Mouse (Mus musculus): ENCODE data around the gene Tmc4. TPM values are rescaled to one million over a fixed set of nuclear protein-coding genes. Genes with fewer than 3 reads are reported as not detected.
"Not testable (repeated sequence)": the region's sequence is repeated elsewhere in the genome, so short reads cannot be mapped to it uniquely, and the experiment has no call there.

The Tmc4 gene
- polyA plus RNA-seq (2012; rRNA removed), result 119 and 229 TPM in 2 replicates

DNA sequence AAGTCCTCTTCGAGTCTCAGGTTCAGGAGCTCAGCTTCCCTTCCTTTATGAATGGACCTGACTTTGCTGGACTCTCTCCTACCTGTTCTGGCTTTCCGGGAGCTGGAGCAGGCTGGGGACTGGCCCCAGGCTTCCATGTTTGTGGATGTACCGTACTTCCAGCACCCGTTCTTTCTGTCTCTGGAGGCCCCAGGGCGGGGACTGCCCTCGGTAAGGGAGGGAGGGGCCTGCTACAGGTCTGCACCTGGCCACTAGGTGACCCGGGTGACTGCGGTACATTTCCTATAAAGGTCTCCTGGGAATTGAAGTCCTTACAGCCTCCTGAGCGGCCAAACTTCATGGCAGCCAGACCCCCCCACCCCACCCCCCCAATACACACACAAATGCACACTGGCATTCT lies at the start of gene Tmc4:
Gene Tmc4 (minus strand): TSS at position 212 of the 400 bp plus-strand sequence.
- 21% methylated on average over 9 of the region's 9 CpGs for WGBS
- peaks cover 2% of the 10 kb centered on the region; the same call in 1 of the 2 replicates for H3K4me1 ChIP-seq (ENCODE audit: control insufficient read depth, insufficient read depth, insufficient read length, low read length)
- H3K27me3 ChIP-seq (ENCODE audit: control insufficient read depth, insufficient read depth, low read length), result no peaks in the 10 kb centered on the region
- peaks cover 35% of the 10 kb centered on the region for H3K36me3 ChIP-seq (ENCODE audit: control insufficient read depth, insufficient read depth, low read length)
- peak within 1 kb of the TSS; percentile 69 for H3K4me3 ChIP-seq (ENCODE audit: low read depth, low read length)
- peak; percentile 77 for TF ChIP-seq POLR2A (IDR thresholded peaks at IDR 0.05; ENCODE audit: low read depth, low read length)
- TF ChIP-seq CTCF (IDR thresholded peaks at IDR 0.05; ENCODE audit: extremely low read depth, insufficient read length, insufficient replicate concordance, low read depth, low read length), result peak; percentile 52; the same call in 1 of the 2 replicates
- H3K27ac ChIP-seq (ENCODE audit: insufficient read depth, low read depth, low read length), result peak within 1 kb of the TSS; percentile 96

DNA sequence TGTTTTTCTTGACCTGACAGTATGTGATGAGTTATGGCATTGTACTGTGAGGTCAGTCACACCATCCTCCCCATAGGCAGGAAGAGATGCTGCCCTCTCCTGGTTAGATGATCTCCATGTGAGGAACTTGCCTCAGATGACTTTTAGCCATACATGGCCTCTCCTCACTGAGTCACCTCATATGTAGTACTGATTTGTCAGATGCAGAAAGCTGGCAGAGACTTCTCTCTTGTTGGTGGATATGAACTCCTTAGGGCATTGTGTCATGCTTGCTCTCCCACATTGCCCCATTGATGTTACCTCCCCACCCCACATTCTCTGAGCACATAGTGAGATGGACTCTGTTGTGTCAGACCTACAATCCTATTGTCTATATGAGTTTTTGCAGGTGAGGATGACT lies 48.1 kb upstream of the Tmc4 start:
- not testable (repeated sequence) for H3K4me1 ChIP-seq (ENCODE audit: control insufficient read depth, insufficient read depth, insufficient read length, low read length); H3K27ac ChIP-seq (ENCODE audit: insufficient read depth, low read depth, low read length); H3K36me3 ChIP-seq (ENCODE audit: control insufficient read depth, insufficient read depth, low read length)

GRCm38 (mm10) chr7:3720268-3720667 lies 42.9 kb upstream of the Tmc4 start, which contains the start of gene Pirb:
Gene Pirb (minus strand): TSS chr7:3720391.
- not testable (repeated sequence) for H3K4me1 ChIP-seq (ENCODE audit: control insufficient read depth, insufficient read depth, insufficient read length, low read length); H3K4me3 ChIP-seq (ENCODE audit: low read depth, low read length); H3K27ac ChIP-seq (ENCODE audit: insufficient read depth, low read depth, low read length); H3K36me3 ChIP-seq (ENCODE audit: control insufficient read depth, insufficient read depth, low read length); H3K27me3 ChIP-seq (ENCODE audit: control insufficient read depth, insufficient read depth, low read length)
- WGBS, result 50% methylated on average over 1 of the region's 3 CpGs

More for the DNA sequence above, 48.1 kb upstream of the Tmc4 start:
- H3K4me3 ChIP-seq (ENCODE audit: low read depth, low read length); H3K27me3 ChIP-seq (ENCODE audit: control insufficient read depth, insufficient read depth, low read length): not testable (repeated sequence)

- WGBS, result 28% methylated on average over 1 of the region's 1 CpGs
Observed at GRCm38 (mm10) chr7:3715249-3715648, 37.9 kb upstream of the Tmc4 start.

DNA sequence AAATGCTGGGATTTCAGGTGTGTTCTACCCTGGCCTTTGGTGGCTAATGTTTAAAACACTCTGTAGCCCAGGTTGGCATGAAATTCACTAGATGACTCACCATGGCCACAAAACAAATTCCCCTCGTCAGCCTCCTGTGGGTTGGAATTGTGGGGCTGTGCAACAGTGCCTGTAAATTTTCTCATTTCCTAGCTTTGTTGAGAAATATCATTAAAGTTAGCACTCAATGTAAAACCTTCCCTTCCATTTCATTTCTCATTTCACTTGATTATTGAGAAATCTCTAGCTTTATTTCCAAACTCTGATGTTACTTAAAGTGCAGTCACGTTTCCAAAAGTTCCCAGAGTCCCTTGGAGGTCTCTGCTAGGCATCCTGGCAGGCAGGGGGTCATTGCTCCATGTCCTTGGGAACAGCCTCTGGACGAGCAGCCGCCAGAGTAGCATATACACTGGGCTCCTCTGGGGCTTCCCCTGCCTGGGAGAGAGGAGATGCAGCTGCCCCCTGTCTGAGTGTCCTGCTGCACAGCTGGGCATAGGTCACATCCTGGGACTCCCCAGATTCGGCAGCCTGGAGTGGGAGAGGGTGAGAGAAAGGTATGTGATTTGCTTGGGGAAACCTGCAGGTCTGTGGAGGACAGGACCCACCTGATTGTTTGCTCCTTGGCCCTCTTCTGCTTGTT lies 35.0 kb upstream of the Tmc4 start:
- Histone ChIP-seq H3K4me3 (ENCODE audit: low read depth, low read length) (no peak overlapping the region), H3K4me1 (ENCODE audit: control insufficient read depth, insufficient read depth, insufficient read length, low read length) (no peaks in the 10 kb centered on the region), H3K27me3 (ENCODE audit: control insufficient read depth, insufficient read depth, low read length) (no peaks in the 10 kb centered on the region), H3K36me3 (ENCODE audit: control insufficient read depth, insufficient read depth, low read length) (peaks cover 7% of the 10 kb centered on the region), H3K27ac (ENCODE audit: insufficient read depth, low read depth, low read length) (no peak overlapping the region)
- WGBS, result 21% methylated on average over 5 of the region's 5 CpGs
- TF ChIP-seq POLR2A (IDR thresholded peaks at IDR 0.05; ENCODE audit: low read depth, low read length) (no peak), CTCF (IDR thresholded peaks at IDR 0.05; ENCODE audit: extremely low read depth, insufficient read length, insufficient replicate concordance, low read depth, low read length) (no peak)

More at GRCm38 (mm10) chr7:3715249-3715648, 37.9 kb upstream of the Tmc4 start:
- Histone ChIP-seq H3K4me1 (ENCODE audit: control insufficient read depth, insufficient read depth, insufficient read length, low read length) (no peaks in the 10 kb centered on the region), H3K27ac (ENCODE audit: insufficient read depth, low read depth, low read length) (no peak overlapping the region), H3K36me3 (ENCODE audit: control insufficient read depth, insufficient read depth, low read length) (no peaks in the 10 kb centered on the region), H3K4me3 (ENCODE audit: low read depth, low read length) (no peak overlapping the region), H3K27me3 (ENCODE audit: control insufficient read depth, insufficient read depth, low read length) (no peaks in the 10 kb centered on the region)
- TF ChIP-seq POLR2A (IDR thresholded peaks at IDR 0.05; ENCODE audit: low read depth, low read length), result no peak
- TF ChIP-seq CTCF (IDR thresholded peaks at IDR 0.05; ENCODE audit: extremely low read depth, insufficient read length, insufficient replicate concordance, low read depth, low read length), result no peak

GRCm38 (mm10) chr7:3709000-3709399 lies 31.6 kb upstream of the Tmc4 start:
- 62% methylated on average over 1 of the region's 1 CpGs for WGBS
- H3K36me3 ChIP-seq (ENCODE audit: control insufficient read depth, insufficient read depth, low read length), result peaks cover 26% of the 10 kb centered on the region
- TF ChIP-seq CTCF (IDR thresholded peaks at IDR 0.05; ENCODE audit: extremely low read depth, insufficient read length, insufficient replicate concordance, low read depth, low read length), result no peak
- TF ChIP-seq POLR2A (IDR thresholded peaks at IDR 0.05; ENCODE audit: low read depth, low read length), result no peak
- H3K4me3 ChIP-seq (ENCODE audit: low read depth, low read length), result no peak overlapping the region
- no peaks in the 10 kb centered on the region for H3K27me3 ChIP-seq (ENCODE audit: control insufficient read depth, insufficient read depth, low read length)
- H3K4me1 ChIP-seq (ENCODE audit: control insufficient read depth, insufficient read depth, insufficient read length, low read length), result peaks cover 7% of the 10 kb centered on the region; the same call in 1 of the 2 replicates
- no peak overlapping the region for H3K27ac ChIP-seq (ENCODE audit: insufficient read depth, low read depth, low read length)

- H3K4me3 ChIP-seq (ENCODE audit: low read depth, low read length); H3K27me3 ChIP-seq (ENCODE audit: control insufficient read depth, insufficient read depth, low read length); H3K4me1 ChIP-seq (ENCODE audit: control insufficient read depth, insufficient read depth, insufficient read length, low read length); H3K27ac ChIP-seq (ENCODE audit: insufficient read depth, low read depth, low read length): not testable (repeated sequence)
- H3K36me3 ChIP-seq (ENCODE audit: control insufficient read depth, insufficient read depth, low read length), result peaks cover 26% of the 10 kb centered on the region
- 36% methylated on average over 5 of the region's 5 CpGs for WGBS
Observed at GRCm38 (mm10) chr7:3708447-3708980, 31.2 kb upstream of the Tmc4 start.

All from small intestine, adult 2 months (tissue).